Mouse (Mus musculus) embryonic facial prominence, embryonic 12.5 days (tissue): ENCODE measurements at regions not wholly inside any gene's neighbourhood (a gene's known extent, or its start where the extent isn't known, plus 50 kb on each side); places are given as distances from the start of the nearest gene placed in this dataset.
A peak's percentile ranks its signal among the peaks of the same experiment; 100 is the strongest.

Experiments
- ATAC-seq: fragments of 200-750 bp; cut with Nextera tagmentation; 2 replicates; pipeline ENCODE4 v1.8.0; 2017; ENCODE audit not compliant: insufficient number of reproducible peaks, insufficient read depth, low FRiP score, low TSS enrichment
- H3K27ac ChIP-seq: fragments of 300-500 bp; sonication (generic); 2 replicates; pipeline ENCODE4 v1.5.1; 2016; ENCODE audit warnings: mild to moderate bottlenecking
- H3K27me3 ChIP-seq: fragments of 300-500 bp; sonication (generic); 2 replicates; pipeline ENCODE4 v1.6.1; 2016; ENCODE audit warnings: mild to moderate bottlenecking, moderate library complexity
- H3K36me3 ChIP-seq: fragments of 300-500 bp; sonication (generic); 2 replicates; pipeline ENCODE4 v1.6.1; 2016; ENCODE audit warnings: mild to moderate bottlenecking
- H3K4me1 ChIP-seq: fragments of 300-500 bp; sonication (generic); 2 replicates; pipeline ENCODE4 v1.6.1; 2016
- H3K4me2 ChIP-seq: fragments of 300-500 bp; sonication (generic); replicated peaks from 2 replicates; pipeline ENCODE4 v1.6.1; 2016; ENCODE audit warnings: mild to moderate bottlenecking, moderate library complexity
- H3K4me3 ChIP-seq: fragments of 300-500 bp; sonication (generic); 2 replicates; pipeline ENCODE4 v1.5.1; 2016; ENCODE audit warnings: mild to moderate bottlenecking
- H3K9ac ChIP-seq: fragments of 300-500 bp; sonication (generic); 2 replicates; pipeline ENCODE4 v1.6.1; 2016; ENCODE audit warnings: mild to moderate bottlenecking, moderate library complexity
- H3K9me3 ChIP-seq: fragments of 300-500 bp; sonication (generic); 2 replicates; pipeline ENCODE4 v1.6.1; 2016; ENCODE audit warnings: mild to moderate bottlenecking, moderate library complexity
- WGBS: fragments of 180-500 bp; shearing (Covaris S2); methylation state at CpG from one replicate; pipeline ENCODE4 v1.1.7; 2016; 5-methylcytosine and 5-hydroxymethylcytosine counted together

DNA sequence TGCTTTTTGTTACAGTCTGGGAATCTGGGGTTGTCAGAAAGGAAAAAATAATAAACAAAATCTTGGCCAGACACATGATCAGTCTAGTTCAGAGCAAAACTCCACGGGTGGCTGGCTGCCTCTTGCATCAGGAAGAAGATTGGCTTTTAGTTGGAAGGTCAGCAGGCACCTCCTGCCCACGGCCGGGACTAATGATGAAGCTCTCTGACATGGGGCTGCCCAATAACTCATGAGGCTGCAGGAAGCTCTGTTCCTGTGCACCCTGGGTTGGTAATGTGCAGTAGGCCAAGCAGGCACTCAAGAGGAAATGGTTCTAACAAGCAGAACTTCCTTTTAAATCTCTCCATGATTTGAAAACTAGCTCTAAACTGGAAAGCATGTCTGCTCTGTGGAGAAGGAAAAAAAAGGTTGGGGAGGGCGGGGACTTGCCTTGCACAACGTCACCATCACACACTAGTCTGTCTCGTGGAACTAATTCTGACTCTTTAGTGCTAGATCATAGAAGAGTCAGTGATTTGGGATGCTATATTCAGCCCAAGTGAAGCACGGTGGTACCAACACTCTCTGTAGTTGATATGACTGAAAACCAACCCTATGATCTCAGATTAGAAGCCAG, 507.1 kb upstream of the Adam5 start:
- ATAC-seq = no peak
- H3K9me3 ChIP-seq = no peaks in the 10 kb centered on the region
- peaks cover 33% of the 10 kb centered on the region for H3K4me1 ChIP-seq
- H3K36me3 ChIP-seq = no peaks in the 10 kb centered on the region
- H3K4me2 ChIP-seq = no peak overlapping the region
- H3K27me3 ChIP-seq = no peaks in the 10 kb centered on the region
- H3K4me3 ChIP-seq = no peak overlapping the region
- H3K27ac ChIP-seq = peak overlapping the region; percentile 42; the same call in 1 of the 2 replicates
- no peak overlapping the region for H3K9ac ChIP-seq
- 57% methylated on average over 7 of the region's 7 CpGs for WGBS

DNA sequence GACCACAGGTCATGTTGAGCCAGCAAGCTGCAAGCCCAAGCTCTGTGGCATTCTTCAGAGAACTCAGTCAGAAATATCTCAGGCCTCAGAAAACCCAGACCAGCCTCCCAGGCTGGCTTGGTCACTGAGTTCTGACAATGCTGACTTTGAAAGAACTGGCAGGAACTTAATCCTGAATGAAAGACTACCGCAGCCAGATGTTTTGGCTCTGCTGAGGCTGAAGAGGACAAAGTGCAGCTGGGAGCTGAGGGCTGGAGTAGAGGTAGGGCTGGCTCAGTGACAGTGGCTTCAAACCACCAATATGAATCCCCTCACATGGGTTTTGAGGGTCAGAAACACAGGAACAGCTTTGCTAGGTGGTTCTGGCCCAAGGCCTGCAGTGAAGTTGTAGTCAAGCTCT, 505.6 kb upstream of the Adam5 start:
- Histone ChIP-seq H3K9ac (no peak overlapping the region), H3K36me3 (no peaks in the 10 kb centered on the region), H3K9me3 (no peaks in the 10 kb centered on the region), H3K4me3 (no peak overlapping the region), H3K4me2 (no peak overlapping the region), H3K4me1 (peaks cover 36% of the 10 kb centered on the region), H3K27me3 (no peaks in the 10 kb centered on the region), H3K27ac (no peak overlapping the region)
- ATAC-seq = no peak
- 19% methylated on average over 1 of the region's 1 CpGs for WGBS

DNA sequence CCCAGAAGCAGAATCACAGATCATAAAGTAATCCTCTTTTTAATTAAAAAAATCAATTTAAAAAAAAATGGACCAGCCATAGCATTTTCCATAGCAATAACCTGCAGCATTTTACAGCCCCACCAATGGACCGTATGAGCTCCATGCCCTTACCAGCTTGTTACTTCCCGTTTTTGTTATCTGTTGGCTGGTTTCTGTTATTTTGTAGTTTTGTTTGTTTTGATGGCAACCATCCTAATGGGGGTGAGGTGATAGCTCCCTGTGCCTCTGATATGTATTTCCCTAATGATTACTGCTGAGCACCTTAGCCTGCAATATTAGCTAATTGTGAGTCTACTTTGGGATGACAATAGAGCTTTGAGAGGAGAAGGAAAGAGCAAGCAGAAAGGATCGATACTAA, 504.1 kb upstream of the Adam5 start:
- H3K4me2 ChIP-seq = no peak overlapping the region
- no peaks in the 10 kb centered on the region for H3K9me3 ChIP-seq
- H3K27me3 ChIP-seq = no peaks in the 10 kb centered on the region
- H3K36me3 ChIP-seq = no peaks in the 10 kb centered on the region
- H3K4me1 ChIP-seq = peaks cover 33% of the 10 kb centered on the region
- H3K27ac ChIP-seq = no peak overlapping the region
- 66% methylated on average over 3 of the region's 3 CpGs for WGBS
- no peak overlapping the region for H3K4me3 ChIP-seq
- H3K9ac ChIP-seq = no peak overlapping the region
- ATAC-seq = no peak

DNA sequence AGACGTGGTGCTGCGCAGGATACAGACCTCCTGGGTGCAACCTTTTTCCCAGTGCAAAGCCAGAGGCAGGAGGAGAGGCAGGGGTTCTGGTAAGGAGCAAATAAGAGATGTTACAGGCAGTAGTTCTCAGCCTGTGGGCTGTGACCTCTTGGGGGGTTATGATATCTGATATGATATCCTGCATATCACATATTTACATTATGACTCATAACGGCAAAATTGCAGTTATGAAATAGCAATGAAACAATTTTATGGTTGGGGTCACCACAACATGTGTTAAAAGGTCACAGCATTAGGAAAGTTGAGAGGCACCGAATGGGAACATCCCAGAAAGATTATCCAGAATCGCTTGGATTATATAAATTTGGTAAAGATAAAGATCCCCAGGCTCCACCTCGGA, 502.8 kb upstream of the Adam5 start:
- peaks cover 29% of the 10 kb centered on the region; the same call in 1 of the 2 replicates for H3K4me1 ChIP-seq
- no peak overlapping the region for H3K4me2 ChIP-seq
- no peak overlapping the region for H3K9ac ChIP-seq
- H3K36me3 ChIP-seq = no peaks in the 10 kb centered on the region
- ATAC-seq = no peak
- 73% methylated on average over 6 of the region's 6 CpGs for WGBS
- H3K9me3 ChIP-seq = no peaks in the 10 kb centered on the region
- no peak overlapping the region for H3K27ac ChIP-seq
- no peaks in the 10 kb centered on the region for H3K27me3 ChIP-seq
- no peak overlapping the region for H3K4me3 ChIP-seq

DNA sequence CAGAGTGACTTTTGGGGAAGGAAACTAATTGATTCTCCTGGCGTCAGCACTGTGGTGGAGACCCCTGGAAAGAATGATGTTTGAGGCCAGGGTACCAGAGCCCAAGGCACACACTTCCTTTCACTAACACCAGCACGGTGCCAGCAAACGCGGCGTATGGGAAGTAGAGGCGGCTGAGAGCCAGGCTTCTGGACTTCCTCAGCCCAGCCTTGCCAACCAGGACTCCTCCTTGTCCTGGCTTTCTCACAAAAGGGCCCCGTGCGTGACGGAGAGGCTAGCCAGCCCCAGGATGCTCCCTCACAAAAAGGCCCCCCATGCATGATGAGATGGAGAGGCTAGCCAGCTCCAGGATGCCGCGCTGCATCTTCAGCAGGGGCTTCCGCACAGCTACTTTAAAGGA, 502.1 kb upstream of the Adam5 start:
- no peak overlapping the region for H3K4me2 ChIP-seq
- H3K9me3 ChIP-seq = no peaks in the 10 kb centered on the region
- 71% methylated on average over 12 of the region's 12 CpGs for WGBS
- H3K36me3 ChIP-seq = no peaks in the 10 kb centered on the region
- no peak overlapping the region for H3K27ac ChIP-seq
- no peaks in the 10 kb centered on the region for H3K27me3 ChIP-seq
- H3K4me1 ChIP-seq = peaks cover 24% of the 10 kb centered on the region; the same call in 1 of the 2 replicates
- no peak for ATAC-seq
- no peak overlapping the region for H3K9ac ChIP-seq
- H3K4me3 ChIP-seq = no peak overlapping the region

DNA sequence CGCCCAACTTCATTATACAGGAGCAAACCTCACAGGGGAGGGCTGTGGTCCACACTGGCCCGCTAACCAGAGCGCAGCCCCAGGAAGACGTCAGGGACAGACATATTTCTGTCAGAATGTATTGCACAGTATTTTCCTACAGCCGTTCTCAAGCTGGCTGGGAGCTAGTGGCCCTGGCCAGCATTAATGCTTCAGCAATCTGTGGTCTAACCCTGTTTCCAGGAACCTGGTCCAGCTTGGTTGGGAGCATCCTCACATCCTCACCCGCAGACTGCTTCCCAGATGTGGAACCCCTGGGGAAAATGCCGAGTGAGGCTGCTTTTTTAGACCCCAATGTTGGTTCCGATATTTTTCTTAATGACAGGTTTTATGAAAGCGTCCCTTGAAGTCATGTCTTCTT, 500.6 kb upstream of the Adam5 start:
- H3K27ac ChIP-seq = no peak overlapping the region
- ATAC-seq = no peak
- WGBS = 88% methylated on average over 9 of the region's 9 CpGs
- no peak overlapping the region for H3K9ac ChIP-seq
- no peak overlapping the region for H3K4me2 ChIP-seq
- no peaks in the 10 kb centered on the region for H3K36me3 ChIP-seq
- H3K27me3 ChIP-seq = no peaks in the 10 kb centered on the region
- H3K9me3 ChIP-seq = no peaks in the 10 kb centered on the region
- H3K4me1 ChIP-seq = peaks cover 22% of the 10 kb centered on the region; the same call in 1 of the 2 replicates
- no peak overlapping the region for H3K4me3 ChIP-seq

DNA sequence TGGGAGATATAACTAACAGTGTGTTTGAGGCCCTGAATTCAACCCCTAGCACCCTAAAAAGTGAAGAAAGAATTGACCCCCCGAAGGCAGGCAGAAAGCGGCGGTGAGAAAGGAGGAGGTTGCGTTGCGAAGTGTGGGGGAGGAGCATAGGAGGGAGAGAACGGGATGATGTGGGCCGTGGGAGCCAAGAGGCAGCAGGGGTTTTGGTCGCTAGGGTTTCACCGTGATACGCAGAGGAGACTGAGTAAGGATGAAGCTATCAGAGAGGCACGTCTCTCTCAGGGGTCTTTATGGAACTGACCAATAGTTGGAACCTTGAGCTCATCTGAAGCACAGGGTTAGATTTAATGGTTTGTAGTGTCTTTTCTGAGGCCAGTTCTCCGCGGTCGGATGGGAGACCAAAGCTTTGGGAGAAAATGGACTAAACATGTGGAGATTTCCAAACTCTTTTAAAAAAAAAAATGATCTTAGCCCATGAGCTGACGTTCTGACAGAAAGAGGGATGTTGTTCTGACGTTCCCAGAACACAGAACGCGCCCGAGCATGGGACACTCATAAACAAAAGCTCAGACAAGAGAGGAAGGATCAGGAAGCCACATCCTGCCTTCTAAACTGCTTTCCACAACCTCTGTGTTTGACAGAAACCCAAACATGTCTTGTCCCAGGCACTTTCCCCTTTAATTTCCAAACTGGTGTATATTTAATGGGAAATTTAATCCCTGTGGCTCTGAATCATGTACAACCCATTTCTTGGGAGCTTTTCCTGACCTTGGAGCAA, 499.7 kb upstream of the Adam5 start:
- Histone ChIP-seq H3K9ac (no peak overlapping the region), H3K36me3 (no peaks in the 10 kb centered on the region), H3K4me1 (peaks cover 16% of the 10 kb centered on the region; the same call in 1 of the 2 replicates), H3K27ac (no peak overlapping the region), H3K9me3 (no peaks in the 10 kb centered on the region), H3K27me3 (no peaks in the 10 kb centered on the region), H3K4me2 (no peak overlapping the region), H3K4me3 (no peak overlapping the region)
- no peak for ATAC-seq
- WGBS = 63% methylated on average over 19 of the region's 19 CpGs

DNA sequence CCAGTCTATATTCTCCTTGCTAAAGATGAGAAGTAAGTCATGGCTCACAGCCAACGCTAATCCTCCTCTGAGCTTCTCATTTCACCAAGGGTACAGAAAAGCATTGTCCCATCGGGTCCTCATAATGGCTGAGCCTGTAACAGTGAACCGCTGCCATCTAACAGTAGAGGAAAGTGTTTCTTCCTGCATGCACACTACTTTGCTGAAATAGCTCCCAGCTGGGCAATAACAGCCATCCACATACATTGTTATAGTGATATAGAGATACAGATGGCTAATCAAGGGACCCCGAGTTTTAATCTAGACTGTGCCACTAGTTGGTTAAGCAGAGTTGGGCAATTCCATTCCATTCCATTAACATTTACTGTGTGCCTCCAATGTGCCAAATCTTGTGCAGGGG, 492.2 kb upstream of the Adam5 start:
- Histone ChIP-seq H3K4me3 (no peak overlapping the region), H3K27ac (no peak overlapping the region), H3K9me3 (no peaks in the 10 kb centered on the region), H3K36me3 (no peaks in the 10 kb centered on the region), H3K9ac (no peak overlapping the region), H3K4me2 (no peak overlapping the region), H3K4me1 (peaks cover 8% of the 10 kb centered on the region; the same call in 1 of the 2 replicates), H3K27me3 (no peaks in the 10 kb centered on the region)
- ATAC-seq = no peak
- WGBS = 69% methylated on average over 4 of the region's 4 CpGs

DNA sequence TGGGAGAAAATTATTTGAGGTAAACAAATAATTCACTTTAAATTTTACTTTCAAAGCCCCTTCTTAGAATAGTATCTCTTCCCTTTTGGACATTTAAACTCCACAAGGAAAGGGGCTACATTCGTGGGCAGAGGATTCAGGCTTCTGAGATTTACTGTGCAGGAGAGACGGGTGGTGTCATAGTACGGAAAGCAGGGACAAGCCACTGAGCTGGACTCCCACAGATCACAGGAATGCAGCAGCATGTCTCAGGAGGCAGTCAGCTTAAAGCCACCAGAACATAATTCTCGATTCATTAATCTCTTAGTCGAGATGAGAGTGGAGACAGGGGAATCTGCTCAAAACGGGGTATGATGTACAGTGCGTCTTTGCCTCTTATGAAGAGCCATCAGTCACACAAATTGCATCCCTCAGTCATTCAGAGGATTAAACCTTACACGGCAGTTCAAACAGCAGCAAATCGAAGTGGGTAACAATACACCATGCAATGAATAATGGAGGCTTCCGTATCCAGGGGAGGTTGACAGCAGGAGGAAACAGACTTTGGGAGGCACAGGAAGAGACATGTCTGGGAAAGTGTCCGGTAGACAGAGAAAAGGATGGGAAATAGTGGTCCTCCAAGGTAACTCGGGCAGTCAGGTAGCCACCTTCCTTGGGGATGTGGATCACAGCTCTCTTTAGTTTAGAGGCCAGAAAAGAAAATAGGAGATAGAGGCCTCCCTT, 487.8 kb upstream of the Adam5 start:
- Histone ChIP-seq H3K27me3 (no peaks in the 10 kb centered on the region), H3K4me2 (no peak overlapping the region), H3K27ac (peak overlapping the region; percentile 36; the same call in 1 of the 2 replicates), H3K9ac (no peak overlapping the region), H3K36me3 (no peaks in the 10 kb centered on the region), H3K4me1 (peaks cover 22% of the 10 kb centered on the region), H3K9me3 (no peaks in the 10 kb centered on the region), H3K4me3 (no peak overlapping the region)
- ATAC-seq = no peak
- WGBS = 44% methylated on average over 12 of the region's 12 CpGs

DNA sequence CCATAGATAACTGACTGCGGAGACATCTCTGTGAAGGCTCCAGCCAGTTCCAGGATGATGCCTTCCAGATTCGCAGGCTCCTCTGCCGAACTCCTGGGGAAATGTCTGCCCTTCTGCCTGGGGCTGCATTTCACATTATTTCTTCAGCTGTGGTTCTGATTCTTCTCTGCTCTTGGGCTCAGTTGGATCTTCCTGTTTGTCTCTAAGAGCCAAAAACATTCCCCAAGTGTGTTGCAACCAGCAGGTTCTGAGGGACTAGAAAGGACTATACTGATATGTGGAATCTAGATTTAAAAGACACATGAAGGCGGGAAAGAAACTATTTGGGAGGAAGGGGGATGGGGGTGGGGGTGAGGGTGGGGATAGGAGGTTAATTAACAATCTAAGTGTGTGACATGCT, 483.8 kb upstream of the Adam5 start:
- Histone ChIP-seq H3K4me3 (no peak overlapping the region), H3K9ac (no peak overlapping the region), H3K27me3 (no peaks in the 10 kb centered on the region), H3K27ac (no peak overlapping the region), H3K9me3 (no peaks in the 10 kb centered on the region), H3K4me2 (no peak overlapping the region), H3K4me1 (peaks cover 45% of the 10 kb centered on the region), H3K36me3 (no peaks in the 10 kb centered on the region)
- ATAC-seq = no peak
- 74% methylated on average over 4 of the region's 4 CpGs for WGBS

DNA sequence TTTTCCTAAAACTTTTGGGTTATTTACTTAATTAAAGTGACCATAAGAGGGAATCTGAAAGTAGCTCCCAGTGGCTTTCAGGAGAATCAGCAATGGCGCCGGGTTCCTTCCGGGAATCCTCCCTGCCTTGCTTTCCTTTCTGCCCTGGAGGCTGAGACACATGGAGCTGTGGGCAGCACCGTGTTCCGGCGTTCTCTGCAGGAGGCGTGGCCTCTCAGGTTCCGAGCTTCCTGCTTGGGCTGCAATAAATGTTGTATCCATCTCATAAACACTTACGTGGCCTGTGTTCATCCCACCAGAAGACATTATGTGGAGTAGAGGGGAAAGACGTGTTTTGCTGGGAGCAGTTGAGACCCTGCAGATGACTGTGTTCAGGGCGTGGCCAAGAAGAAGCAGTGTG, 483.3 kb upstream of the Adam5 start:
- no peak overlapping the region for H3K9ac ChIP-seq
- H3K9me3 ChIP-seq = no peaks in the 10 kb centered on the region
- 77% methylated on average over 11 of the region's 11 CpGs for WGBS
- H3K27ac ChIP-seq = peak overlapping the region; percentile 77; the same call in 1 of the 2 replicates
- no peaks in the 10 kb centered on the region for H3K36me3 ChIP-seq
- no peaks in the 10 kb centered on the region for H3K27me3 ChIP-seq
- peaks cover 45% of the 10 kb centered on the region for H3K4me1 ChIP-seq
- no peak overlapping the region for H3K4me2 ChIP-seq
- no peak for ATAC-seq
- no peak overlapping the region for H3K4me3 ChIP-seq
